Mouse (Mus musculus) lung, embryonic 14.5 days (tissue): ENCODE results near the gene Plcd1. TPM values are rescaled to one million over a fixed set of nuclear protein-coding genes. Genes with fewer than 3 reads are reported as not detected.

ENCODE experiments used
- ATAC-seq: fragments of 200-750 bp; cut with Nextera tagmentation; 2 replicates; pipeline ENCODE4 v1.8.0; 2017; ENCODE audit warnings: mild to moderate bottlenecking, moderate TSS enrichment, moderate library complexity; ENCODE audit not compliant: insufficient read depth
- DNase-seq: peaks from one replicate; pipeline ENCODE4 v3.0.0-alpha.2; 2015
- H3K27ac ChIP-seq: fragments of 300-500 bp; sonication (generic); 2 replicates; pipeline ENCODE4 v1.5.1; 2014; ENCODE audit warnings: low read depth, mild to moderate bottlenecking, moderate library complexity
- H3K27me3 ChIP-seq: fragments of 300-500 bp; sonication (generic); 2 replicates; pipeline ENCODE4 v1.6.1; 2014; ENCODE audit warnings: low read length, control low read depth; ENCODE audit not compliant: insufficient read depth
- H3K36me3 ChIP-seq: fragments of 300-500 bp; sonication (generic); 2 replicates; pipeline ENCODE4 v1.6.1; 2014; ENCODE audit warnings: control low read depth; ENCODE audit not compliant: insufficient read depth
- H3K4me1 ChIP-seq: fragments of 300-500 bp; sonication (generic); 2 replicates; pipeline ENCODE4 v1.6.1; 2014; ENCODE audit warnings: antibody characterized with exemption, control low read depth; ENCODE audit not compliant: insufficient read depth
- H3K4me2 ChIP-seq: fragments of 300-500 bp; sonication (generic); 2 replicates; pipeline ENCODE4 v1.6.1; 2014; ENCODE audit warnings: mild to moderate bottlenecking
- H3K4me3 ChIP-seq: fragments of 300-500 bp; sonication (generic); 2 replicates; pipeline ENCODE4 v1.5.1; 2014; ENCODE audit warnings: low read depth, low read length
- H3K9ac ChIP-seq: fragments of 300-500 bp; sonication (generic); 2 replicates; pipeline ENCODE4 v1.6.1; 2014
- H3K9me3 ChIP-seq: fragments of 300-500 bp; sonication (generic); 2 replicates; pipeline ENCODE4 v1.6.1; 2016; ENCODE audit warnings: low read depth, low read length, control low read depth
- CTCF ChIP-seq: IDR thresholded peaks from 2 replicates; pipeline ENCODE4 v1.5.1; 2016; ENCODE audit warnings: antibody characterized with exemption, low read depth
- WGBS: fragments of 180-500 bp; shearing (Covaris S2); extraction: QIAGEN DNeasy Blood & Tissue Kit; methylation state at CpG from one replicate; pipeline ENCODE4 v1.1.7; 2014; 5-methylcytosine and 5-hydroxymethylcytosine counted together
- polyA plus RNA-seq: library from polyadenylated mRNA; unstranded; fragments of >200 nt; fragmentation: Nextera tagmentation; extraction: Ambion mirVana; gene quantifications from 2 replicates; pipeline ENCODE4 v1.2.1, GENCODE M21; 2014

Gene Plcd1
- polyA plus RNA-seq, 1 experiment from 2014 or later, result 14.9 TPM

DNA sequence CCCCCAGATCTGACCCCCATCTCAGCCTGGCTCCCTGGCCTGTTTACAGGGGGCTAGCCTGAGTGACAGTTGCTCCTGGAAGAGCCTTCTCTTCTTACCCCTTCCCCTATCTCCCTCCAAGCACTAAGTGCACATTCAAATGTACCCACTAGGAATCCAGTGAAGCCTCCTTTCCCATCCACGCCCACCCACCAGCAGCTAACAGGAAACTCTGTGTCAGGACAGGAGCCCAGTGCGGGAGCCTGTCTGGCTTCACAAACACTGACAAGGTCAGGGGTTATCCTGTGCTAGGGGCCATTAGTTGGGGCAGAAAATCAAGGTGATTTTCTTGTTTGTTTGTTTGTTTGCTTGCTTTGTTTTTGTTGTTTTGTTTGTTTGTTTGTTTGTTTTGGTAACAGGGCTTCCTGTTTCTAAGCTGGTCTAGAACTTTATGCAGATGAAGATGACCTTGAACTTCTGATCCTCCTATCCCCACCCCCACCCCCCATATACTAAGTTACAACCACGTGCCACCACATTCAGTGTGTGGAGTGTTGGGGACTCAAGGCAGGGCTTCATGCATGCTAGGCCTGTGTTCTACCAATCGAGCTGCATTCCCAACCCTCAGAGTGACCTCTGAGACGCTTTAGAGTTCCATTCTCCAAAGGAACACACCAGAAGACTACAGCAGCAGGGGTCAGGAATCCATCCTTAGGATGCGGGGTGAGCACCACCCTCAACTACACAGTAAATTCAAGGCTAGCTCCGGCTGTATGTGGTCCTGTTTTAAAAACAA lies 10.5 kb downstream of the Plcd1 start:
- no peak overlapping the region for H3K4me2 ChIP-seq
- H3K27ac ChIP-seq, result peak overlapping the region; percentile 63; the same call in 1 of the 2 replicates
- no peak overlapping the region for H3K4me3 ChIP-seq
- no peaks in the 10 kb centered on the region for H3K9me3 ChIP-seq
- H3K27me3 ChIP-seq, result no peaks in the 10 kb centered on the region
- 0 out of 2 replicates have a peak, but pooled peaks cover 3% of the 10 kb centered on the region for H3K36me3 ChIP-seq
- ATAC-seq, result no peak
- no peak for DNase-seq
- 71% methylated on average over 7 of the region's 7 CpGs for WGBS
- H3K9ac ChIP-seq, result no peak overlapping the region
- peaks cover 8% of the 10 kb centered on the region; the same call in 1 of the 2 replicates for H3K4me1 ChIP-seq
- no peak for TF ChIP-seq CTCF

DNA sequence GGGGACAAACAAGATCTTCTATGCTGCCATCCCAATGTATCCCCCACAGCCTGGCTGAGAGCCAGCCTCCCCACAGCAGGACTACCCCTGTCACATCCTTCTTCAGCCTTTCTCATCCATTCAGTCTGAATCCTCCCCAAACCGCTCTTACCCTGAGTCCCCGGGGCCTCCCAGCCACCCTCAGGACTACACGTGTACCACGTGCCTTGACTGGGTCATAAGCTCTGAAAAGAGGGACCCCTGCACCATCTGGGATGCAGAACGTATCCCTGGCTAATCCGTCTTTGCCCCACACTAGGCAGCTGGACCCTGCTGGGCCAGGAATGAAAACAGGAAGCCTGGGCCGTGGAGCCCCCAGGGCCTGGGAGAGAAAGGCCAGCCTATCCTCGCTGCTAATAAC lies 11.3 kb downstream of the Plcd1 start:
- H3K4me2 ChIP-seq, result no peak overlapping the region
- H3K36me3 ChIP-seq, result 0 out of 2 replicates have a peak, but pooled peaks cover 3% of the 10 kb centered on the region
- no peak for TF ChIP-seq CTCF
- 28% methylated on average over 8 of the region's 8 CpGs for WGBS
- ATAC-seq (peak; percentile 64), DNase-seq (peak; percentile 39)
- no peak overlapping the region for H3K9ac ChIP-seq
- no peaks in the 10 kb centered on the region for H3K27me3 ChIP-seq
- no peaks in the 10 kb centered on the region for H3K9me3 ChIP-seq
- H3K4me1 ChIP-seq, result peaks cover 4% of the 10 kb centered on the region; the same call in 1 of the 2 replicates
- H3K4me3 ChIP-seq, result no peak overlapping the region
- H3K27ac ChIP-seq, result peak overlapping the region; percentile 63

DNA sequence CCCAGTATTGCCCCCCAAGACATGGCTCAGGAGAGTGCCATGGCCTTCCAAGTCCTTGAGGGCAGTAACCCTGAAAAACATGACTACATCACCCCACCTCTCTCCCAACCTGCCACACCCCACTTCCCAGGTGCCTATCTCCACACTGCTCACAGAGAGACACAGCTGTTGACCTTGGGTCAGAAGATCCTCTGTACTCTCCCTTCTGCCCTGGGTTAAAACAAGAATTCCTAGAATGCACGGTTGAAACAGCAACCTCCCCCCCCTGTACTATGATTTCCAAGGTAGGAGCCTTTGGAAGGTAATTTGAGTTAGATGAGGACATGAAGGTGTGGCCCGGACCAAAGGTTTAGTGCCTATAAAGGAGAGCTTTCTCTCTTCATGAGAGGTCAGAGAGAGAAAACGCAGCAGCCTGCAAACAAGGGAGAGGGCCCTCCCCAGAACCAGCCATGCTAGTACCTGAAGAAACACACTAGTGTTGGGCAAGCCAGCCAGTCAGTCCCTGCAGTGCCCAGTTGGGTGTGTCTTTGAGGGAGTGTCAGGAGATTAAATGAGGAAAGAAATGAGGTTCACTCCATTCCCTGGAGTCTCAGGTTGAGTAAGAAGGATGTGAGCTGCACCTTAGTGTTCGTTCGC lies 13.1 kb downstream of the Plcd1 start:
- no peak for DNase-seq
- no peak for TF ChIP-seq CTCF
- Histone ChIP-seq H3K27me3 (no peaks in the 10 kb centered on the region), H3K9me3 (no peaks in the 10 kb centered on the region), H3K4me2 (no peak overlapping the region), H3K36me3 (0 out of 2 replicates have a peak, but pooled peaks cover 3% of the 10 kb centered on the region), H3K4me1 (peaks cover 4% of the 10 kb centered on the region; the same call in 1 of the 2 replicates), H3K4me3 (no peak overlapping the region), H3K27ac (no peak overlapping the region), H3K9ac (no peak overlapping the region)
- 69% methylated on average over 5 of the region's 5 CpGs for WGBS
- no peak for ATAC-seq

DNA sequence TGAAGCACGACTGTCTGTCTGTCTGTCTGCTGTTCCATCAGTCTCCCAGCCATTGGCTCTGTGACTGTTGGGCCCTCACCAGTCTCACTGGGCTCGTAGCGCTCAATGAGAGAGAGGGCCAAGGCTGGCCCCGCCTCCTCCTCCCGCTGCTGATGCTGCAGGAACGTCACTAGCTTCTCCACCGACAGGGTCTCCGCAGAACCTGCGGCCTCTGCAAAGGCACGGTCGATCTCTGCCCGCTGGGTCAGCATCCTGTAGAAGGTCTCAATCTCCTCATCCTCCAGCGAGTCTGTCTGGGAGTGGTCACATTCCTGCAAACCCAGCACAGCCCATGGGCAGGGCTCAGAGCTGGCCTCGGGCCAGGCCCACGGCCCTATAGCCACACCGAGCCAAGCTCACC lies 17.6 kb downstream of the Plcd1 start:
- no peak for DNase-seq
- ATAC-seq, result no peak
- no peak overlapping the region for H3K9ac ChIP-seq
- 58% methylated on average over 16 of the region's 16 CpGs for WGBS
- H3K27ac ChIP-seq, result no peak overlapping the region
- H3K4me1 ChIP-seq, result peaks cover 2% of the 10 kb centered on the region; the same call in 1 of the 2 replicates
- H3K27me3 ChIP-seq, result no peaks in the 10 kb centered on the region
- no peak overlapping the region for H3K4me2 ChIP-seq
- H3K36me3 ChIP-seq, result peaks cover 15% of the 10 kb centered on the region; the same call in 1 of the 2 replicates
- TF ChIP-seq CTCF, result no peak
- H3K9me3 ChIP-seq, result no peaks in the 10 kb centered on the region
- no peak overlapping the region for H3K4me3 ChIP-seq

DNA sequence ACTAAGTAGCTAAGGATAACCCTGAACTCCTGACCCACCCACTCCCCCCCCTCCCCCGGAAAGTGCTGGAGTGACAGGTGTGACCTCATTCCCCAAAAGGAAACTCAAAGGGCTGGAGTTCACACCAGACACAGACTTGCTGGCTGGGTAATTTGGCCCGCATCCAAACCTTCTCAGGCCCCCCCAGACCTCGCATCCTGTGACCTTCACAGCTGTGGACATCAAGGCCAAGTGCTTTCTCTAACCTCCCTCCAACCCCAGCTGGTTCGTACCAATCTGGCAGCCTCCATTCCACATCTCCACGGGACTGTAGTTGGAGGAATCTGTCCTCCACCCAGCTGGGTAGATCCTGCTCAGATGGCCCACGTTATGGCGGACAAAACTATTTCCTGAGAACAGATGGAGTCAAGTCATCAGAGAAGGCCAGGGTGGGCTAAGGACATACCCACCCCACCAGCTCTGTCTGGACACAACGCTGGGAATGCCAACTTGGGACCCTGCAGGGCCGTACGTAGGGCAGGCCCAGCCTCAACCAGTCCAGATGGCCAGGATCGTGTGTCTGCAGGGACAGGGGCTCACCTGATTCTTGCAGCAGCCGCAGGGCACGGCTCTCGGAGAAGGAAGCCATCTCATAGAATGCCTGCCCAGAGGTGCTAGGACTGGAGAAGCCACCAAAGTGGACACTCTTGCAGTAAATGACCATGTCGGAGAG lies 20.0 kb downstream of the Plcd1 start:
- H3K4me1 ChIP-seq, result peaks cover 2% of the 10 kb centered on the region; the same call in 1 of the 2 replicates
- H3K27ac ChIP-seq, result no peak overlapping the region
- no peak for TF ChIP-seq CTCF
- H3K9me3 ChIP-seq, result no peaks in the 10 kb centered on the region
- no peak overlapping the region for H3K9ac ChIP-seq
- no peak overlapping the region for H3K4me2 ChIP-seq
- no peaks in the 10 kb centered on the region for H3K27me3 ChIP-seq
- peak; percentile 60 for DNase-seq
- H3K36me3 ChIP-seq, result peaks cover 15% of the 10 kb centered on the region; the same call in 1 of the 2 replicates
- no peak overlapping the region for H3K4me3 ChIP-seq
- WGBS, result 69% methylated on average over 15 of the region's 15 CpGs
- ATAC-seq, result no peak

DNA sequence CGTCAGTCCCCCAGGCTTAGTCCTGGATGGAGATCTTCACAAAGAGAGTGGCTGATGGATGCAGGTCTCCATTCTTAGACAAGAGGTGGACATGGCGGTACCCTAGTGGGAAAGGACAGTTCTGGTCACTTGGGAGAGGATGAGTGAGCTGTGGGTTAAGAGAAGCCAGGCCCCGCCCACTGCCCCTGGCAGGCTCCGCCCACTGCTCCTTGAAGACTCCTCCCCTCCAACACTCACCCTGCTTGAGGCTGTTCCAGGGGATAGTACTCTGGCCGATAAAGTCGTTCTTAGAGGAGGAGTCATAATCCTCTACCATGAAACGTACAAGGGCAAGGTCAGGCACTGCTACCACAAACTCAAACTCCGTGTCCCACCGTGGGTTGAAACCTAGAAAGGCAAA lies 21.5 kb downstream of the Plcd1 start:
- TF ChIP-seq CTCF, result no peak
- DNase-seq (no peak), ATAC-seq (no peak)
- no peak overlapping the region for H3K4me3 ChIP-seq
- 77% methylated on average over 9 of the region's 9 CpGs for WGBS
- H3K27ac ChIP-seq, result no peak overlapping the region
- no peak overlapping the region for H3K9ac ChIP-seq
- H3K9me3 ChIP-seq, result no peaks in the 10 kb centered on the region
- H3K27me3 ChIP-seq, result no peaks in the 10 kb centered on the region
- peaks cover 15% of the 10 kb centered on the region; the same call in 1 of the 2 replicates for H3K36me3 ChIP-seq
- peaks cover 2% of the 10 kb centered on the region; the same call in 1 of the 2 replicates for H3K4me1 ChIP-seq
- H3K4me2 ChIP-seq, result no peak overlapping the region
